Mouse (Mus musculus): ENCODE measurements at regions not wholly inside any gene's neighbourhood (a gene's known extent, or its start where the extent isn't known, plus 50 kb on each side); places are given as distances from the start of the nearest gene placed in this dataset.

GRCm38 (mm10) chr11:84653481-84653880 lies 128.1 kb upstream of the Lhx1 start:
- TF ChIP-seq CTCF (conservative IDR thresholded peaks at IDR 0.05; ENCODE audit: insufficient read depth, insufficient read length, low read depth, low read length) (no peak), POLR2A (IDR thresholded peaks at IDR 0.05; ENCODE audit: low read depth, low read length) (no peak)

Data from kidney, adult 2 months (tissue).